Mouse (Mus musculus): ENCODE data around the gene Tmem205.

DNA sequence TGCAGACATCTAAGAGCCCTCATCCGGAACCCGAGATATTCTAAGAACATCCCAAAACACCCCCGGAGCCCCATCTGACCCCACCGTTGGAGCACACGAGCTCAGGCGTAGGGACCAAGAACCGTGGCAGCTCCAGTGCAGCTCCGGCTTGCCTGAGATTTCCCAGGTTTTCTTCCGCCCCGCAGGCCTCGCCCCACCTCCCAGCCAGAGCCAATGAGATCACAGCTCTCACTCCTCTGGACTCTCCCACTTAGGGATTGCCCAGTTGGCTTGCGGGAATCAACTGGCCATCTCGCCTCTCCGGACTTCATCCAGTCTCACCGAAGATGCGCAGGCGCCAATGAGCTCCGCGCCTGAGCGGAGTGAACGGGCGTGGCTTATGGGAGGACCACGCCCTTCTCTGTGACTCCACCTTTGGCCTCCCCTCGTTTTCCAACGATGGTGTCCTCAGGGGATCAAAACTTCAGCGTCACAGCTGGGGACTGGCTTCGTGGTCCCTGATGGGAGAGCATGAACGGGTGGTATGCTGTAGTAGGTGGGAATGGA, at the start of gene Tmem205, which contains the start of gene Ccdc159:
- TF ChIP-seq CTCF (IDR thresholded peaks at IDR 0.05; ENCODE audit: borderline replicate concordance, extremely low read depth, insufficient read depth, insufficient read length) (no peak), POLR2A (IDR thresholded peaks at IDR 0.05; ENCODE audit: borderline replicate concordance, extremely low read depth, insufficient read depth, insufficient read length, poor library complexity, severe bottlenecking) (peak; percentile 63; the same call in 1 of the 2 replicates)

Measured in brain, embryonic 14.5 days (tissue).